Mouse (Mus musculus): ENCODE results near the gene Tshz3.

Tshz3 gene

DNA sequence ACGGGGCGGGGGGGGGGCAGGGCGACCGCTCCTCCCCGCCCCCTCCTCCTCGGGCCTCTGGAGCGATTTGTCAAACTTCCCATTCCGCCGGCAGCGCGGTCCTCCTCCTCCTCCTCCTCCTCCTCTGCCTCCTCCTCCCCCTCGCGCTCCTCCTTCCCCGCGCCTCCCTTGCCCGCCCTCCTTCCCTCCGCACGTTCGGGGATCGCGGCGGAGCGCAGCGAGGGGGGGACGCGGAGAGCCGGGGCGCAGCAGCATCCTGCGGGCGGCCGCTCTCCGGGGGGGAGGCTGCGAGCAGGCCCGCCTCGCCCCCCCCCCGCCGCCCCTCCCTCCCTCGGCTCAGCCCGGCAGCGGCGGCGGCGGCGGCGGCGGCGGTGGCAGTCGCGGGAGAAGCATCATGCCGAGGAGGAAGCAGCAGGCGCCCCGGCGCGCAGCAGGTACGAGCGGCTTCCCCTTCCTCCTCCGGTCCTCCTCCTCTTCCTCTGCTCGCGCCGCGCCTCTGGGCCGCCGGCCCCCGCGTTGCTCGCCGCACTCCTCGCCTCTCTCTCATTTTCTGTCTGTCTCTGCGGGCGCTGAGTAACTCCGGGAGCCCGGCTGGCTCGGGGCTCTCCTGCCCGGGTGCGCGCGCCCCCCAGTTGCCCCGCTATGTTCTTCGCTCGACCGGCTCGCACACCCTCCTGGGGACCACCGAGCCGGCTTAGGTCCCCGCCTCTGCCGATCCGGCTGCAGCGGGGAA lies at the start of gene Tshz3:
Gene Tshz3, plus strand, starts transcription at position 263 of the 733 bp plus-strand sequence.
- peak; percentile 27 for DNase-seq (ENCODE audit: low spot score)

DNA sequence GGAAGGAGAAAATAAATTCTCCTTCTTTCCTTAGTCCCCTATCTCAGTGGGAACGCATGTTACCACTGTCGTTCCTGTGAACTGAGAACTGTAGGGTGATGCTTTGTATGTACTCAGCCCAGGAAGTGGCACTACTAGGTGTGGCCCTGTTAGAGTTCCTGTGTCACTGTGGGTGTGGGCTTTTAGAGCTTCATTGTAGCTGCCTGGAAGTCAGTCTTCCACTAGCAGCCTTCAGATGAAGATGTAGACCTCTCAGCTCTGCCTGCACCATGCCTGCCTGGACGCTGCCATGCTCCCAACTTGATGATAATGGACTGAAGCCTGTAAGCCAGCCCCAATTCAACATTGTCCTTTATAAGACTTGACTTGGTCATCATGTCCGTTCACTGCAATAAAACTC lies 42.0 kb upstream of the Tshz3 start:
- DNase-seq (ENCODE audit: low spot score), result no peak

DNA sequence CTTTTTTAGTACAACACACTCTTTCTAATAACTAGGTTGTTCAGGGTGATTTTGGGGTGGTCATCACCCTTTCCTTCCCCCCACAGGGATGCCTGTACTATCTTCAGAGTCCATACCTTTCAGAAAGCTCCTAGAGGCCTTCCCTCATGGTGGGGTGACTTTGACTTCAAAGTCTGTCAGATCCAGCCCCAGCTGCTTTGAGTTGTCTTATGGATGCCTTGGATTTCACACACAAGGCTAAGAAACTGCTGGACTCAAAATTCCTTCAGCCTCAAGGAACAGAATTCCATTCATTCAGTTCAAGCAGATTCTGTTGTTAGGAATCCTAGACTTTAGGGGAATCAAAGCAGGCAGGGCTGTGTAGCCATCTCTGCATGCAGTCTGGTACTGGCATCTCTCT lies 41.5 kb upstream of the Tshz3 start:
- DNase-seq (ENCODE audit: low spot score), result no peak

DNA sequence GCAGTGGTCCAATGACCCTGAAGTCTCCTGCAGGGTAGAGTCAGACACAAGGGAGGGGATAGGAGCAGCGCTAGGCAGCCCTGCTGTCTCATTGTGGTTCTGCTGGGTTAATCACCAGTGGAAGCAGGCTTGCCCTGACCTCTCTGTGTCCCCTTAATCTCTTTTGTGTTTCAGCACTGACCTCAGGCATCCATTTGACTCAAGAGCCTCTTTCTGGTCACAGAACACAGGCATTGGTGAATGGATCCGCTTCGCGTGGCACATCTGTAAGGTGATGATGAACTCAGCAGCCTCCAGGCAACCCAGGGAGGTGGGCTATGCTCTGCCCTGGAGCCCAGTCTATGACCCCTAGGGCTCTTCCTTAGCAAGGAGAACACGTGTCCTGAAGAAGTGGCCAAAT lies 39.6 kb upstream of the Tshz3 start:
- no peak for DNase-seq (ENCODE audit: low spot score)

DNA sequence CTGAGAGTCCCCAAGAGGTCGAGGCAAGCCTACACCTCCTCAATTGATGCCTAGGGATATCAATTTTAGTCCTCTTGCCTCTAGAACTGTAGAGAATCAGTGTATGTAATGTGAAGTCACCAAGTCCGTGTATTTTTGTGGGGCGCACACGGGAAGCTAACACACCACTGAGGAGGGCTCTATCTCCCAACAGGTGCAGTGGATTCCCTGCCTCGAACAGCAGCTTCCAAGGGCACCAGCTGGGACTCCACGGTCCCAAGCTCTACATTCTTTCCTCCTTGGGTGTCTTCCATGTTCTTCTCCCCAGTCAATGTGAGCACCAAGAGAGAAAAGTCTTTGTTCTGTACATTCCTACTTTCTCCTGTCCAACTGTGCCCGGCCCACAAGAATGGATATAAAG lies 38.7 kb upstream of the Tshz3 start:
- DNase-seq (ENCODE audit: low spot score), result no peak

DNA sequence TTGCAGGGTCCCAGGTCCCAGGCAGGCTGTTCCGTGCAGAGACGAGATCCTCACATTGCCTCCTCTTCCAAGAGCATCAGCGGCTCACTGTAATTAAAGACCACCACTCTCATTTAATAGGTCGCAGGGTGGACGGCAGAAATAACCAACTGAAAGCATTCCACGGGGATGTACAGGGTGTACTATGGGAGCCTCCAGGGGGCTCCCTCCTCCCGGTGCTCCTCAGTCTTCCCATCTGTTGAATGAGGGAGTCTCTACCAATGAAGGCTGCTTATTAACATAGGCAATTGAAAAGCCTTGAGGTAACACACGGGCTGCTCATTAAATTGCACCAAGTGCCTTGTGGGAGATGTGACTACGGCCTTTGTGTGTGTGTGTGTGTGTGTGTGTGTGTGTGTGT lies 37.3 kb upstream of the Tshz3 start:
- DNase-seq (ENCODE audit: low spot score), result no peak

DNA sequence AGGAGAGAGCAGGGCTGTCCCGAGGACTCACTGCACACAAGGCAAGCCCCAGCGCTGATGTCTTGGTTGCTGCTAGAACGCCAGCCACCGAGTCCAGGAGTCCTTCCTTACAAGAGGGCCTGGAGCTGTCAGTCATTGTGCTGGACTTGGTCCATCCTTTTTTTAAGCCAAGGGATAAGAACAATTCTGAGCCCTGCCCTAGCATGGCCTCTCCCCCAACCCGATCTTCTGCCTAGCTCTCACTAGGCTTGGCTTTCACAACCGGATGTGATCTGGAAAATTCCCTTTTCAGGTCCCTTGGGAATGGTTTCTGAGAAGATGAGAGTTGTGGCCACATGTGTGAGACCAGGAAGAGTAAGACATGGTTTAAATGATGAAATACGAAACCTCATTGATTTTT lies 34.5 kb upstream of the Tshz3 start:
- peak; percentile 5 for DNase-seq (ENCODE audit: low spot score)

DNA sequence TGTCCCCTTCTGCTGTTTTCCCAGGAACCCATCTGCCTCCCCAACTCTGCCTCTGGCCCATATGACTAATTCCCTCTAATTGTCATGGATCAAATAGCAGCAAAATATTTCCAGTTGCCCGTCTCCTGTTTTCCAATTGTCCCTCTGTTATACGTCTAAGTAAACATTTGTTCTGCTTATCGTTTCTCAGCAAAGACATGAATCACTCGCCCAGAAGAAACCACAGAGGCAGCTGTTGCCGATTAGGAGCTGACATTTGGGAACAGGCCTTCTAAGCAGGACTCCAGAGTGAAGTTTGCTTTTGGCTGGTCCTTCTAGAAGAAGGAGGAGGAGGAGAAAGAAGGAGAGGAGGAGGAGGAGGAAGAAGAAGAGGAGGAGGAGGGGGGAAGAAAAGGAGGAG lies 30.2 kb upstream of the Tshz3 start:
- DNase-seq (ENCODE audit: low spot score), result no peak

DNA sequence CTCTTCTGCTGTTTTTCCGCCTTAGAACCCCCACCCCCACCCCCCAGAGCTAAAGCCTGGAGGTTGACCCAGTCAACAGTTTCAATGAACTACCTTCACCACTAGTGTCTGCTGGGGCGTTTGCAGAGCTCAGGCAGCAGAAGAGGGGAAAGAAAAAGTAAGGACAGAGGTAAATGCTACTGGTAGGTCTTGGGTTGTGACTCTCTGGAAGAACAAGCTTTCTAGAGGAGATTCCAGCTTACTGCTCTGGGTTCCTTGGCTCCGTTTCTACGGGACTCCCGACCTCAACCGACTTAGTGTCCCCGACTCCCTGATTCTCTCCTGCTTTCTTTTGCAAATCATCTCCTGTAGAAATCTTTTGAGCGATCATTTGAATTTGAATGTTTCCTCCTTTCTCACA lies 19.9 kb upstream of the Tshz3 start:
- no peak for DNase-seq (ENCODE audit: low spot score)

DNA sequence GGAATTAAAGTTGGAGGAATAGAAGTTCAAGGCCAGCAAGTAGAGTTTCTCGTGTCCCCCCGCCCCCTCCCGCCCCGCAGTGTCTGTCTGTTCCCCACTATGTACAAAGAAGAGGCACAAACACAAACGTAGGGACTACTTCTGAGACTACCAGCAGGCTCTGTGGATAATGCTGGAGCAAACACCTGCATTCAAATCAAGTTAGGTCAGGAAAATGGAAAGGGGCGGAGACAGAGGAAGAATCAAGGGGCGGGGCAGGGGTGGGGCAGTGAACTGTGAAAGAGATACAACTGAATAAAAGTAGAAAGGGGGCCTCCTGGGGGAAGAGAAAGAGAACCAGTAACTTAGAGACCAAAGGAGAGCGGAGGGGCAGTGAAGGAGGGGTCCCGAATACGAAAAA lies 19.4 kb upstream of the Tshz3 start:
- no peak for DNase-seq (ENCODE audit: low spot score)

DNA sequence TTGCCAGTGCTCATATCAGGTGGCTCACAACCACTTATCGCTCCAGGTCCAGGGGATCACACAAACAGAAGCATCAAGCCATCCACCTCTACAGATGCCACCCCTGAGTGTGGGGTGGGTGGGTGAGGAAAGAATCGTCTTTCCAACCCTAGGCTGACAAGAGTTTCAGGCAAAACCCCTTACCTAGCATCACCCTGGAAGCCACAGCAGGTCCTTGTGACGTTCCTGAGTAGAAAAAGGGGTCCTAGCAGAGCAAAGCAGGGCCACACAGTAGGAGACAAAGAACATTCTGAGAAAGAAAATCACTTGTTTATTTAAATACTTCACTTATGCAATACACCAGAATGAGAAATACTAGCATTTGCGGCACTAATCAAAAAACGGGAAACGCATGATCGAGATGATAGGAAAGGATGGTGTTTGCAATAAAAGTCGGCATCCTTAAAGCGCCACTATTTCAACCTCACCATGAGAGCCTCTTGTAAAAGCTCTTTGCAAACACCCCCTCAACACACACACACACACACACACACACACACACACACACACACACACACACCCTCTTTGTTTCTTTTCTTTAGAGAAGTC lies 18.8 kb upstream of the Tshz3 start:
- no peak for DNase-seq (ENCODE audit: low spot score)

DNA sequence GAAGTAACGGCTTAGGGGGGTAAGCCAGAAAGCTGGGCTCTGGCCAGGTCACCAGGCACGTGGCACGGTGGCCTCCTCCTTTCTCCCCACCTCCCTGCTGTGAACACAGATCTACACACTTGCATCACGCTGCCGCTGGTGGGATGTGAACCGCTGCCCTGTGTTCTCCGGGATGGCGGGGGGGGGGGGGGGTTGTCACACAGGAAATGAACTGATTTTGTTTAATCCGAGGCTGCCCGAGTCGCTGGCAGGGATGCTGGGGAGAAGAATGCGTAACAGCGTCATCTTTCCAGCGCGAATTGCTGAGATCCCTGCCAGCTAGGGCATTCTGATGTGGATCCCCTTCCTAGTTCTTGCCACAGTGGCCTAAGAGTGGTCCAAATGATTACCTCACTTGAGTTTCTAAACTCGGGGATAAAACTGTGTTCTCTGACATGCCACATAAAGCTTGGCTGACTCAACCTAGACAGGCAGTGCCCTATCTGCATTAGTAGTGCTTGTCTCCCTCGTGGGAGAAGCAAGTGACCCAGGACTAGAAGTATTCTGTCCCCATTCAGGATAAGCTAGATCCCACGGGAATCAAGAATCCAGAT lies 18.0 kb upstream of the Tshz3 start:
- no peak for DNase-seq (ENCODE audit: low spot score)

DNA sequence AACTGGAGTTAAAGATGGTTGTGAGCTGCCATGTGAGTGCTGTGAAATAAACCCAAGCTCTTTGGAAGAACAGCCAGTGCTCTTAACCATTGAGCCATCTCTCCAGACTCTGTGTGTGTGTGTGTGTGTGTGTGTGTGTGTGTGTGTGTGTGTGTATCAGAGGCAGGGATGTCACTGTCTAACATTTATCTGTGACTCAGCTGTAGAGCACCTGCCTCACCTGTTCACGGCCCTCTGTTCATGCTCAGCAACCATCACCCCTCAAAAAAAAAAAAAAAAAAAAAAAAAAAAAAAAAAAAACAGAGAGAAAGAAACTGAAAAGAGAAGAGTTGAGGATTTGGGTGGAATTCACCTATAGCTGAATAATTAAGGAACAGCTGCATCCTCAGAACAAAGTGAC lies 10.4 kb upstream of the Tshz3 start:
- DNase-seq (ENCODE audit: low spot score), result no peak

DNA sequence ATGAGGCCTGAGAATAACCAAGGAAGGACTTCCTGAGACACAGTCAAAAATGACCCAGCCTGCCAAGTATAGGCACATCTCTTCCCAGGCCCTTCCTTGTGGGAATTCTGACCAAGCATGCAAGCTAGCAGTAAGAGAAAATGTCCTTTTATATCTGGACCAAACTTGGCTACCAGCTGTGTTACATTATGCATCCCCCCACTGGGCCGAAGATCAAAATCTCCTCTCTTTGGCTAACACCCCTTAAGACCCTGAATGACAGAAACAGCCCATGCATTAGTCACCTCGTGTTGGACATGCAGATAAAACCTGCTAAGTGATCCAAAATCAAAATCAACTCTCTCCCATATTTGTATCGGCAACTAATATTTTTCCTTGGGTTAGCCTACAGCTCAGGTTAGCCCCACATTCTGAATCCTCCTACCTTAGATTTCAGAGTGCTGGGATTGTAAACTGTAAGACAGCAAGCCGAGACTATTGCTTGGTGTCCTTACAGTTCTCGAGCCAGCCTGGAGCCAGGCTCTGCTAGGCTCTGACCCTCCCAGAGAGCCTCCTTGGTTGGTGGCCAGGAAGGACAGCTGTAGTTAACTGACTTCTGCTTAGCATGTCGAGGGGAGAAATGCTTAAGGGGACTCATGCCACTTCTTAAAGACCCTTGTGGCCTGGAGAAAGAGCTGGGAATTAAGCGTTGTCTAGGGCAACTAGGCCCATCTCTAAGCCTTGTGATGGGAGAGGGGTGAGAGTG lies 8.7 kb upstream of the Tshz3 start:
- DNase-seq (ENCODE audit: low spot score), result no peak

DNA sequence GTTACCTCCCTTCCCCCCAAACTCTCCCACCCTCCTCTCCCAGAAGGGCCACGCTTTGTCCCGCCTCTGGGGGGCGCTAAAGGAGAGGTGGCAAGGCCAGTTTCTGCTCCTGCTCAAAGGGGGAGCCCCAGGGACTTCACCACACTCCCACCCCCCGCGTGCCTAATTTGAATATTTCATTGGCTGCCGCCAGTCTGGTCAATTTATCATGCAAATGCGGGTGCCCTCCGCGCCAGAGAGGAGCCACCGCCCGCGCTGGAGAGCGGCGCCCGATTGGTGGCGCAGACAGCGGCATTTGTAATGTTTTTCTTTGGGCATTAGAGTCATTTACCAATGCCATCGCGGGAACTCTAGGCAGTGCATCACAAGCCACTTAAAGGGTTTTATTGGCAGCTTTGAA lies 7.4 kb upstream of the Tshz3 start:
- peak; percentile 31 for DNase-seq (ENCODE audit: low spot score)

DNA sequence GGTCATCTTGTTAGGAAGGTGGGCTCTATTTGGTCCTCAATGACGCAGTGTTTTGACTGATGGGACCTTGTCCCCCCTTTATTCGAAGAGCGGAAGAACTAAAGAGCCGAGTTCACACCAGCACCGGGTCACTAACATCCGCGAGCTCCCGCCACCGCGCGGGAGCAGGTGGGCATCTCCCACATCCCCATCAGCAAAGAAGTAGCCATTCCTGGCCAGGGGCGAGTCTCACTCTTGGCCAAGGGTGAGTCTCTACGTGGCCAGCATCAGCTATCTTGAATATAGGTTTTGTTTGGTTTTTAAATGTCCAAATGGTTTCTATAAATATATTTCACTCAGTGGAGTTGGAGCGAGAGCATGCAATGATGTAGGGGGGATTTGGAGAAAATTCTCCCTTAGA lies 6.3 kb upstream of the Tshz3 start:
- no peak for DNase-seq (ENCODE audit: low spot score)

DNA sequence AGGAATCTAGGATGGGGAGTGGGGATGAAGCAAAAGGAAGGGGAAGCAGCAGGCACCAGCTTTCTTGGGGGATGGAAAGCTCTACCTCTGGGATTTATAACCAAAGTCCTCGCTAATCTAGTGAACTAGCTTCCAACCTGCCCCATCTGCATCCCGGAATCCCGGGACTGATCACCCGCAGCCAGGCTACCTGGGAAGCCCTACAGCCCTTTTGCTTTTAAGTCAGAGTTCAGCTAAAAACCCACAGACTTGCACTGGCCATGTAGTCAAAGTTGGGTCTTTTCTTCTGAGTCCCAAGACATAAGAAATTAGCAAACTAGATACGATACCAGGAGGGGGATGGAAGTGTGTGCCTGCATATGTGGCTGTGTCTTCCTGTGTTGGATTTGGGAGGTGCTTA lies 5.5 kb upstream of the Tshz3 start:
- no peak for DNase-seq (ENCODE audit: low spot score)

DNA sequence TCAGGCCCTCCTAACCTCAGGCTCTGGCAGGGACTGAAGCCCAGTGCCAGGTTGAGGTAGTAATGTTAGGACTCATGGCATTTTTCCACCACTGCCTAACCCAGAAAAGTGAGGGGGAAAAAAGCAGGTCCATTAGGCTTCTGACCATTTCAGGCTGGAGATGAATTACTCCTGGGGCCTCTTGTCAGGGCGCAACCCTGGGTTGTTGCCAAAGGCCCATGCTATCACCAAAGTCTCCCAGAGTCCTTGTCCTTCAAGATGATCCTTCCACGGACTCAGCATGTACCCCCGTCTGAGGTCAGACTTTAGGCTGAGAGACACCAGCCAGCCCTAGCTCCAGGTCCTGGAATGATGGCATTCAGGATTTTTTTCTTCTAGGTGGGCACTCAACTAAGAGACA lies 4.8 kb upstream of the Tshz3 start:
- DNase-seq (ENCODE audit: low spot score), result no peak

DNA sequence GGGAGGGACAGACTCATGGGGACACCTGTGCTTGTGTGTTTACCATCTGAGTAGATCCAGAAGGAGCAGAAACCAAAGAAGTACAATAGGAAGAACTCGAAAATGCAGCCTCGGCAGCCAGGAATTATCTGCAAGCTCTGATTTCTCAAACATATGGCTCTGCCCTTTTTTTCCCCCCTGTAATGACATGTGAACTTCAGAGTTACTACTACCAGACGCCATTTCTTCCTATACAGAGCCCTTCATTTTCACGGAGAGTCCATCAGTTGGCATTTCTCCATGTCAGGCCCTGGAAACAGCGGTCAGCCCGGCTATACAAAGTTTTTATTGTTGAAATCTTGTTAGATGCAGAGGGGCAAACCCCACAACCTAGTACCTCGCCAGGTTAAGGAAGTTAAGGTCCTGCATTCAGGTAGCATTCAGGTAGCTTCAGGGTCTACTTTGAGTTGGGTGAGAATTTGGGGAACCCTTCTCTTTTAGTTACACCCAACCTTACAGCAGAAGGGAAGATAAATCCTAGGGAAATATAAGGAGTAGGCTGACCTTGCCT lies 3.2 kb upstream of the Tshz3 start:
- no peak for DNase-seq (ENCODE audit: low spot score)

DNA sequence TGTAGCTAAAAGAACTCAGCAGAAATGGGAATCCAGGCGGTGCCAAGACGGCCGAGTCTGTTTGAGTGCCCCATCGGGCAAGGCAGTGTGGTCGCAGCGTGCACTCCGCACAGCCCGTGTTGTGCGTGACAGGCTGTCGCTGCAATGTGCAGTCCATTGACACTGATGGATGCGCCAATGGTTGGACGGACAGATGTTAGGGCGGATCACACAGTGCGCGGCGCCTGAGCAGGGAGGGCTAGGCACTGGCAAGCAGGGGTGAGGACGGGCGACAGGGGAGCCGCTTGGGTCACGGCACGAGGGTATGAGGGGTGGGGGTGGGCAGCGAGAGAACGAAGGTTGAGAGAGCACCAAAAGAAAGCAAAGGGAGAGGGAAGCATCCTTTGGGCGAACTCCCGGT lies 2.6 kb upstream of the Tshz3 start:
- DNase-seq (ENCODE audit: low spot score), result no peak

DNA sequence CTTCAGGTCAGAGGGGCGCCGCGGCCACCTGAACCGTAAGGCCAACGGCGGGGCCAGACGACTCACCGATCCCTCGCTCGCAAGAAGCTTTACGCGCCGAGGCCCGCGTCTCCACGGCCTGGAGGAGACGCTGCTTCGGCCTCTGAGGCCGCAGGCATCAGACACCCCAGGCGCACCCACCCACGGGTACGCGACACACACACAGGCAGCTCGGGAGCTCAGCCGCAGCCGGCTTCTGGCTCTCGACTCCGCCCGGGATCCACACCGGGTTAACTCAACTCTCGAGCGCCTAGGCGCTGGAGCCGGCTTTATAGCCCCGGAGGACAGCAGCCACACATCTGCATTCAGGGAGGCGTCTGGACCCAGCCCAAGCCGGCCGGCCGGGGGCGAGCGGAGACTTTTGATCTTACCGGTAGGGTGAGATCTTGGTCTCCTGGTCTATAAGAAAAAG lies 2.1 kb upstream of the Tshz3 start:
- DNase-seq (ENCODE audit: low spot score), result peak; percentile 51

DNA sequence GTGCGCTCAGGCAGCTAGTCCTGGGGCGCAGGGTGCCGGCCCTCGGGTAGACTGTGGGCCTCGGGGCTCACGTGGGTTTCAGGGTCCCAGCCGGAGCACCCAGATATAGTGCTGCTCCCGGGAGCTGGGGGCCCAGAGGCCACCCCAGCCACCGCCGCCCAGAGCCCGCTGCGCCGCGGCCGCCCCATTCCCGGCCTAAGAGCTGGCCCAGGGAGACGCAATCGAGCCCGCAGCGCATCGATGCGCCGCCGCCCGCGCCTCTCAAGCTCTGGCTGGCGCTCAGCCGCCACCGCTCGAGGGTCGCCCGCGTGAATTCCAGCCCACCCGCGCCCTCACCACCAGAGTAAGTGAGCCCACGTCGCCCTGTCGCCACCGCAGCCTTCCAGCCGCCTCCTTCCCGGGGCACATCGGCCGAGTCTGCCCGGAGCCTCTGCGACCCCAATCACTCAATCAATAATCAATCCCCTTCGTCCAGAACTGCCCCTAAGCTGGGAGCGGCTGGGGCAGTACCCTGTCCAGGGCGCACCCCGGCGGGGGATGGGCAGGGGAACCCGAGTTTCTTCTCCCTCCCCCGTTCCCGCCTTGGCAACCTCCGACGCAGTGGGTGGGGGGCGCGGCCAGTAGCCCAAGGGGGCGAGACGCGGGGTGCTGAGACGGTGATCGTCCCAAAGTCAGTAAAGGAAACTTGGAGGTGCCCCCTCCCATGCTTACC lies 1.4 kb upstream of the Tshz3 start:
- peak; percentile 60 for DNase-seq (ENCODE audit: low spot score)
